Mouse (Mus musculus): ENCODE data around the gene Pdlim1. TPM values are rescaled to one million over a fixed set of nuclear protein-coding genes. Genes with fewer than 3 reads are reported as not detected.

The Pdlim1 gene
- total RNA-seq (2018; cell fraction: chromatin; rRNA removed) = 1 to 10 TPM in 6 of 26 experiments, under 1 TPM in 2, not detected in 18; 0.31 to 5.2 (median 2.0) TPM
- 1 to 10 TPM in 5 of 26 experiments, under 1 TPM in 18, not detected in 3; 0.14 to 3.0 (median 0.37) TPM for total RNA-seq (2018; cell fraction: cytosol; rRNA removed)
- 1 to 10 TPM in 4 of 26 experiments, under 1 TPM in 5, not detected in 17; 0.15 to 6.2 (median 0.92) TPM for total RNA-seq (2018; cell fraction: nucleus; rRNA removed)
- 0.53 to 1.1 TPM (median 0.80 TPM) in 3 replicates for polyA plus RNA-seq (2018)

DNA sequence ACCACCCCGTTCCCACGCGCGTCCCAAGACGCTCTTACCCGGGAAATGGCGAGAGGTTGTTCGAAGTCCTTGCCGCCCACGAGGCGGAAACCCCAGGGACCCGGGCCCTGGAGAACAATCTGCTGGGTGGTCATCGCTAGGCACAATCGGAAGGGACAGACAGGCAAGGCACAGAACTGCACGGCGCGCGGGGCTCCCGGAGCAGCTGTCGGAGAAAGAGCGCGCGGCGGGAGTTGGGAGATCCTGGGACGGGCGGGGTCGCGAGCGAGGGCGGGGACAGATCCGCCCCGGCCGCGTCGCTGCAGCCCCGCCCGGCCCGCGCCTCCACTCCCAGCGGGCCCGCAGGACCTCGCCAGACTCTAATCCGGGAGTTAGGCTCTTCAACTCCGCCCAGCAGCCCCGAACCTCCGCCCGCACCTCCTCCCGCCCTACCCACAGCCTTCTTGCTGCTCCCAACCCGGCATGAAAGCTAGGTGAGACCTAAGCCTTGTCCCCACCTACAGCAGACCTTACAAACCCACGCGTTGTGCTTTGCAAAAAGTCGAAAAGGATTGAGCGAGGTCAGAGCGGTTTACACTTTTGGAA is at the start of gene Pdlim1:
TSS of gene Pdlim1 (minus strand) at position 535 of the 585 bp plus-strand sequence.
- Histone ChIP-seq H3K27ac (no peak within 1 kb of the TSS), H3K79me2 (ENCODE audit: inconsistent target) (no peaks in the 10 kb centered on the region), H3K4me3 (ENCODE audit: inconsistent target) (peak within 1 kb of the TSS; percentile 28), H3K36me3 (ENCODE audit: inconsistent target) (no peaks in the 10 kb centered on the region)
- WGBS (ENCODE audit: missing documents) = 1% methylated on average over 54 of the region's 54 CpGs

DNA sequence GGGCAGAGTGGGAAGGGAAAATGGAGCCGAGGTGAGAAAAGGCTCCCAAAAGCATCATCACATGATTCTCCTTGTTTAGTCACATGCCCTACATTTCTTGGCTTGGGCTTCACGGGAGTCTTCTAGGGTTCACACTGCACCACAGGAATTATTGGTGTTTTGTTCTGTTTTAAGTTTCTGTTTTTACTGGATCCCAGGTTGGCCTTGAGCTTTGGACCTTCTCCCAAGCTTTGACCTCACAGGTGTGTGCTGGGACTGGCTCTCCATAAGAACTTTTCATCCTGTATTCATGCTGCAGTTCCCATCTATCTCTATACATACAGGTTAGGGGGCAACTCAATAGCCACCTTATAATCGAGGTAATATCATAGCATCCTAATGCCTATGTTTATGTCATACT is 47.6 kb upstream of the Pdlim1 start:
- no peaks in the 10 kb centered on the region for H3K36me3 ChIP-seq (ENCODE audit: inconsistent target)
- H3K79me2 ChIP-seq (ENCODE audit: inconsistent target) = no peaks in the 10 kb centered on the region
- 82% methylated on average over 3 of the region's 3 CpGs for WGBS (ENCODE audit: missing documents)
- no peak overlapping the region for H3K27ac ChIP-seq
- H3K4me3 ChIP-seq (ENCODE audit: inconsistent target) = no peak overlapping the region

DNA sequence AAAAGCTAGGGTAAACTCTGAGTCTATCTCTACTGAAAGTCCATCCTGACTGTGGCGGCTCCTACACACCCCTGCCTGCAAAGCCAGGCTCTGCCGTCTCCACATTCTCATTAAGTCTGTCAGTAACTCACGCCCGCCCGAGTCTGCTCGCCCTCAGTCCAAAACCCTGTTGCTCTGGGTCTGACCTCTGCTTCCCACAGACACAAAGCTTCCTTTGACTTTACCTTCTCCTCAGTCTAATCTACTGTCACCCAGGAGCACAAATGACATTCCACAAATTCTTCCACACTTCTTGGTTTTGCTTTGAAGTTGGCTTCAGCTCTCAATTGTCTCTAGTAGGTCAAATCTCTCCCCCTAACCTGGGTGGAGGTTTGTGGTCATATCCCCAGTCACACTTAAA is 46.9 kb upstream of the Pdlim1 start:
- 87% methylated on average over 6 of the region's 6 CpGs for WGBS (ENCODE audit: missing documents)
- Histone ChIP-seq H3K27ac (no peak overlapping the region), H3K36me3 (ENCODE audit: inconsistent target) (no peaks in the 10 kb centered on the region), H3K79me2 (ENCODE audit: inconsistent target) (no peaks in the 10 kb centered on the region), H3K4me3 (ENCODE audit: inconsistent target) (no peak overlapping the region)

DNA sequence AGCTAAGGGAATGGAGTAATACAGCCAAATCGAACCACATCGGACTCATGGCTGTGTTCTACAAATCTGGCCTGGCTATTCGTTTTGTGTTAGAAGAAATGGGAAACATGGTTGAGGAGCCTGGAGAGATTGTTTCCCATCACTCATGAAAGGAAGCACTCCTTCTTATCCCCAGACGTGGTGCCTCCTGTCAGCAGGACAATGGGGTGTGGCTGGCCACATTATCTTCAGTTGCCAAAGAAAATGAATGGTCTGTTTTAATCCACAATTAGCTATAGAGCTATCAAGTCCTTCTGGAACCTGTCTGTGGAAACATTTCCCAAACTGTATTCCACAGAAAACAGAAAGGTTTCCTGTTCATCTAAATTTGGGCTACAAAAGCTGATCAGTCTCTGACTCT is 45.4 kb upstream of the Pdlim1 start:
- H3K4me3 ChIP-seq (ENCODE audit: inconsistent target) = no peak overlapping the region
- no peaks in the 10 kb centered on the region for H3K79me2 ChIP-seq (ENCODE audit: inconsistent target)
- no peak overlapping the region for H3K27ac ChIP-seq
- WGBS (ENCODE audit: missing documents) = 97% methylated on average over 2 of the region's 4 CpGs
- H3K36me3 ChIP-seq (ENCODE audit: inconsistent target) = no peaks in the 10 kb centered on the region

DNA sequence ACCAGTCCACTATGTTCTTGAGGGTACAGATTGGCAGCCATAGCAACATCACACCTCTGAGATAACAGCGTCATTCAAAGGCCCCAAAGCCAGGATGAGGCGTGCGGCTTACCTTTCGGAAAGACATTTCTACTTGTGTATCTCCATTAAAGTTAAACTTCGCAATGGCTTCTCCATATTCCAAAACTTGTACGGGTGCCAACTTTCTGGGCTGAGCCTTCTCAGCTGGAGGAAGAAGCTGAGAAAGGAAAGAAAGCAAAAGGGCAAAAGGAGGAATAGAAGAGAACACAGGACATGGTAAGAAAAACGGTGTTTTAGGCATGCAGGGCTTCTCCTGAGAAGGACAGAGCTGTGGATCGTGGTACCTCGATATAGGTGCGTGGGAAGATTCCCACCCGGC is 42.6 kb upstream of the Pdlim1 start:
- H3K36me3 ChIP-seq (ENCODE audit: inconsistent target) = no peaks in the 10 kb centered on the region
- 95% methylated on average over 11 of the region's 11 CpGs for WGBS (ENCODE audit: missing documents)
- H3K79me2 ChIP-seq (ENCODE audit: inconsistent target) = no peaks in the 10 kb centered on the region
- no peak overlapping the region for H3K27ac ChIP-seq
- no peak overlapping the region for H3K4me3 ChIP-seq (ENCODE audit: inconsistent target)

DNA sequence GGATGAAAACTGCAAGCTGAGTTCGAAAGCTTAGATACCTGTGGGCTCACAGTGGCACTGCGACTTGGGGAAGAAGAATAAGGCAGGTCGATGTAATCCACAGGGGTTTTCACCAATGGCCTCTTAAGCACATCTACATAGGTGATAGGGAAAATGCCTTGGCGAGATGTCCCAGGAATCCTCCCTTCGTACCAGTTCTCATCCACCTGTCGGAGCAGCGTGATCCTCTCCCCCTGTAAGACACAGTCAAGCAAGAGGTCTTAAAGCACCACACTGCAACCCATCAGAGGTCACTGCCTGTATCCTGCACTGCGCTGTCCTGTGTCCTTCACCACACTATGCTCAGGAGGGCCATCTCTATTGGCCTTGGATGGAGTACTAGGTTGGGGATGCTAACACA is 40.0 kb upstream of the Pdlim1 start:
- Histone ChIP-seq H3K27ac (no peak overlapping the region), H3K36me3 (ENCODE audit: inconsistent target) (no peaks in the 10 kb centered on the region), H3K4me3 (ENCODE audit: inconsistent target) (no peak overlapping the region), H3K79me2 (ENCODE audit: inconsistent target) (no peaks in the 10 kb centered on the region)
- 94% methylated on average over 8 of the region's 8 CpGs for WGBS (ENCODE audit: missing documents)

DNA sequence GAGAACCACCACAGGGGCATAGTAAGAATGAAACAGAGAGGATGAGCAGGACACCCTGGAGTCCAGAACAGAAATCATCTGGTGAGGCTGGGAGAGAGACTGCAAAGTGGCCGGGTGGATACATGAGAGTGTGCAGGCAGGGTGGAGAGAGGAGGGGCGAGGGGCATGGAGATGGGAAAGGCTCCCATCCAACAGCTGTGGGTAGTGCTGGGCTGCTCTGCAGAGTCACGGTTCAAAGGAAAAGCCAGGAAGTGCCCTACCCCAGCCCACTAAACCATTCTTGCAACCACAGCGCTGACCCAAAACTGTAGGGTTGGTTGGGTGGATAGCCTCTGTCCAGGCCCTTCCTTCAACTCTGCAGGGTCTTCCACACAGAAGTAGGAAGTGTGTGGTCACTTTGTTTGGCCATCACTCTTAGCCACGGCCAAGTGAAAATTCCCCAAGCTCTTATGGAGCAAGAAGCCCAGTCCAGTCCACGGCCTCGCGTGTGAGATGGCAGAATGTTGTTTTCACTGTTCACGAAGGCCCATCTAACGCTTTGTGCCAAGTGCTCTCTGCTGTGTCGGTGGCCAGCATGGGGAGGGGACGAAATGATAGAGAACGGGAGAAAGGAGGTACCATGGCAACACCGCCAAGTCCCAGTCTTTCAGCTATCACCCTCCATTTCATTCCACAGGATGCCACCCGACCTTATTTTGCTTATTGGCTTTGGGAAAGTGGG is 38.9 kb upstream of the Pdlim1 start:
- no peak overlapping the region for H3K4me3 ChIP-seq (ENCODE audit: inconsistent target)
- 86% methylated on average over 15 of the region's 15 CpGs for WGBS (ENCODE audit: missing documents)
- H3K79me2 ChIP-seq (ENCODE audit: inconsistent target) = no peaks in the 10 kb centered on the region
- no peaks in the 10 kb centered on the region for H3K36me3 ChIP-seq (ENCODE audit: inconsistent target)
- H3K27ac ChIP-seq = no peak overlapping the region

DNA sequence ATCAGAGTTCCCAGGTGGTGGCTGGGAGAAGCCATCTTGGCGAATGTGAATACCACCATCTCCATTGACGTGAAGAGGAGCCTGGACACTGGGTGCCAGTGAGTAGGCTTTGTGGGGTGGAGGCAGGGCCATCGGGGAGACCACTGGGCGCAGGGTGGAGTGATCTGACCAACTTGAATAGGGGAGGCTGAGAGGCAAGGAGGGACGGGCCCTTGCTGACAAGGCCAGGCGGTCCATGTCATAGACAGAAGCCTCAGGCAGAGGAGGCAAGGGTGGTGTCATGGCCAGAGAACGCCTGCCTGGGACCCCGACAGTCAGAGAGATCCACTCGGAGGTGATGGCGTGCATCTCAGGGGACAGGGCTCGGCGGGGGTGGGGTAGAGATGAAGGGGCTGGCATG is 38.3 kb upstream of the Pdlim1 start:
- Histone ChIP-seq H3K79me2 (ENCODE audit: inconsistent target) (no peaks in the 10 kb centered on the region), H3K27ac (no peak overlapping the region), H3K36me3 (ENCODE audit: inconsistent target) (no peaks in the 10 kb centered on the region), H3K4me3 (ENCODE audit: inconsistent target) (no peak overlapping the region)
- WGBS (ENCODE audit: missing documents) = 90% methylated on average over 9 of the region's 12 CpGs

DNA sequence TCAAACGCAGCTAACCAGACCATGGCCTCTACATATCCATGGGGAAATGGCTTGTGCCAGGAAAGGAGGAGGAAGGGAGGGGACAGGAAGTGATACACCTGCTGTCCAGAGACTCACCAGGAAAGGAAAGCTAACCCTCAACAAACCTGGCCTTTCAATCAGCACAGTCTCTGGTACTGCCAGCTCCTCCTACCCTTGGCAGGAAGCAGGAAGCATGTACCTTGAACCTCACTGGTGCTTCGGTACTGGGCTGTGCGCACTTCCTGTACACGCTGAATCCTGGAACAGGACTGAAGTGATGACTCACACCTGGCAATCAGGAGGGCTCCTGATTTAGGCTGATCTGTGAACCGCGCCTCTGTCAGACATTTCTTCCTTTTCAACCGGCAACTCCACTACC is 35.9 kb upstream of the Pdlim1 start:
- Histone ChIP-seq H3K4me3 (ENCODE audit: inconsistent target) (no peak overlapping the region), H3K36me3 (ENCODE audit: inconsistent target) (no peaks in the 10 kb centered on the region), H3K79me2 (ENCODE audit: inconsistent target) (no peaks in the 10 kb centered on the region), H3K27ac (no peak overlapping the region)
- WGBS (ENCODE audit: missing documents) = 76% methylated on average over 7 of the region's 7 CpGs

DNA sequence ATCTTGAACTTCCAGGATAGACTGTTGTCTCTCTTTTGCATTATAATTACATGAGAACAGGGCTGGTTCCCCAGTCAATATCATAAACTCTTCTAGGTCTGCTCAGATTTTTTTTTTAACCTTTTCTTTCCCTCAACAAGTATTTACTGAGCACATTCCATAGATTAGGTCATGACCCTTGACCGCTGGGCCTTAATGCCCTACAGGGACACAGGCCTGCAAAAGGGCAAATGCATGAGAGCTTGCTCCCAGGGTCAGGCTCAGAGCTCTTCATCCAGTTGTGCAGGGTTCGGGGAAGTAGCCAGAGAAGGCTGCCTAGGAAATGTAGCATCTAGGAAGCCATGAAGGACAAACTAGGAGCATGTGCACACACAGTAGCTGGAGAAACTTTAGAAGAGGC is 35.0 kb upstream of the Pdlim1 start:
- H3K36me3 ChIP-seq (ENCODE audit: inconsistent target) = no peaks in the 10 kb centered on the region
- H3K27ac ChIP-seq = no peak overlapping the region
- WGBS (ENCODE audit: missing documents) = 97% methylated on average over 2 of the region's 2 CpGs
- no peak overlapping the region for H3K4me3 ChIP-seq (ENCODE audit: inconsistent target)
- no peaks in the 10 kb centered on the region for H3K79me2 ChIP-seq (ENCODE audit: inconsistent target)

DNA sequence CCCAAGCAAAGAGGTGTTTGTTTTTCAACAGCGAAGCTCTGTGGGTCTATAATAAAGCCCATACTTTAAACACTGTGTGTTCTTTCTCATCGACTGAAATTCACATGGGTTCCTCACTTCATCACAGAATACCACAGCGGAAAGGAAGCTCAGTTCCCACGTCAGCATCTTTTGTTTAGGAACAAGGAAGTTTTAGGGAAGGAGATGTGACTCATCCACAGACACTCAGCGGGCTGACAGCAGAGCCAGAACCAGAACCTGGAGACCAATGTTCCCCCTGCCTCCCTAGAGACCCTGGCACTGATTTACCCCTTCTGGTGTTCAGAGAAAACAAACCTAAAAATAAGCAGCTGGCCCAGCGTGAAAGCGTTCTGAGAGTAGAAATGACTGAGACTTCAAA is 33.8 kb upstream of the Pdlim1 start:
- H3K27ac ChIP-seq = no peak overlapping the region
- no peaks in the 10 kb centered on the region for H3K79me2 ChIP-seq (ENCODE audit: inconsistent target)
- no peaks in the 10 kb centered on the region for H3K36me3 ChIP-seq (ENCODE audit: inconsistent target)
- 79% methylated on average over 7 of the region's 7 CpGs for WGBS (ENCODE audit: missing documents)
- no peak overlapping the region for H3K4me3 ChIP-seq (ENCODE audit: inconsistent target)

DNA sequence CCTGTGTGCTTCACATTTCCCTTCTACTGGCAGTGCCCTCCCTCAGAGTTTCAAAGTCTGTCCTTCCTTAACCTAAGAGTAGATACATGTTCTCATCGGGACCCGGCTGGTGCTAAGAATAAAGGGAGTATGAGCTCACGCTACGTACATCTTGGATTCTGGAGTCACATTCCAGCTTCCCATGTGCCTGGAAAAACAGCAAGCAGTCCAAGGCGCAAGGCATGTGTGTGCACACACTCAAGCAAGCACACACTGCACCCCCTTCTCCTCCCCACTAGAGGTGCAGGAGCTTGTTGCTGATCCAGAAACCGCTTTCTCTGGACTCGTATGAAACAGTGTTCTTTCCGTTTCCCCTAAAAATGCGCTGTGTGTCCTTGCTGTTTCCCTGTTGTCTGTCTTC is 31.3 kb upstream of the Pdlim1 start:
- Histone ChIP-seq H3K79me2 (ENCODE audit: inconsistent target) (no peaks in the 10 kb centered on the region), H3K4me3 (ENCODE audit: inconsistent target) (no peak overlapping the region), H3K27ac (no peak overlapping the region), H3K36me3 (ENCODE audit: inconsistent target) (no peaks in the 10 kb centered on the region)
- 93% methylated on average over 9 of the region's 9 CpGs for WGBS (ENCODE audit: missing documents)

DNA sequence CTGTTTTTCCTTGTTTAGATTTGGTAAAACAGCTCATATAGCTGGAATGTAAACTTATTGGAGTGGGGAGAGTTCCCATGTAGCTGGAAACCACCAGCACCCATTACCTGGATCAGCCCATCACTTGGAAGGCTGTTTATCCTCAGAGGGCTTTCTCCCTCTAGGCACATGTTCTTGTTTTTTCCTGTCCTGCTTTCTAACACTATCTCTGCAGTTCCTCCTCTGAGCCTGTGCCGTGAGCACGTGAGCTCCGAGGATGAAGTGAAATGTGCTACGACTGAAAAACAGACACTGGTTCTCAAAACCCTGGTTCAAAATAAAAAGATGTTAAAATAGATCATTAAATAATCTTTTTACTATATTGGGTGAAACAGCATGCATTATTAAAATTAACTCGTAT is 30.8 kb upstream of the Pdlim1 start:
- no peak overlapping the region for H3K27ac ChIP-seq
- no peaks in the 10 kb centered on the region for H3K36me3 ChIP-seq (ENCODE audit: inconsistent target)
- 88% methylated on average over 5 of the region's 5 CpGs for WGBS (ENCODE audit: missing documents)

DNA sequence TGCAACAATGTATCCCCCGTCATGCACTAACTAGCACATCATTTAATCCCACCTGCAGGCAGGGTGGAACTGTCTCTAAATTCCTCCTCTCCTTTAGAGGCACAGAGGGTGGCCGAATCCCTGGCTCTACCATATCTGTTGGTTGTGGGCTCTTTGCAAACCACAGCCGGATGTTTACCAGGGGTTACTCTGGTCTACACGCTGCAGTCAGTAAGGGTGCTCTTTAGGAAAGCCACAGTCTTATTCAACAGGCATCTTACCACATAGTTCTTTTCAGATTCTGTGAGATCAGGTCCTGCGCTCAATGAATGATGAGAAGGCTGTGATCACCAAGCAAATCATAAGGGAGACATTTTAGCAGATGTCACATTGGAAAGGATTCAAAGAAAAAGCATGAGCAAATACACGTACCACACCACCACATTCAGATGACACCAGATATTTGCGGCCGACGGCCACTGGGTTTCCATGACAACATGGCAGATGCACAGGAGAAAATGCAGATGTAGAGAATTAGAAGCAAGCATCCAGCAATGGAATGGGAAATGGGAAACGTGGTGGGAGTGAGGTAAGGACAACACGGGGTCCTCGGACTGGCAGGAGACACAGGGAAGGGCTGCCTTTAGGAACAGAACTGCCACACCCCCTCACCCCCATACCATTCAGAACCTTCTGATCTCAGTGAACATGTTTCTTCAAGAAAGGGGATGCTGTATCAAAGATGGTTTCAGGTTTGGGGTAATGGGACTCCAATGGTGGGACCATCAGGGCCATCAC is 28.5 kb upstream of the Pdlim1 start:
- H3K4me3 ChIP-seq (ENCODE audit: inconsistent target) = no peak overlapping the region
- no peak overlapping the region for H3K27ac ChIP-seq
- no peaks in the 10 kb centered on the region for H3K79me2 ChIP-seq (ENCODE audit: inconsistent target)
- 78% methylated on average over 11 of the region's 12 CpGs for WGBS (ENCODE audit: missing documents)
- no peaks in the 10 kb centered on the region for H3K36me3 ChIP-seq (ENCODE audit: inconsistent target)

More for the DNA sequence above, 30.8 kb upstream of the Pdlim1 start:
- Histone ChIP-seq H3K4me3 (ENCODE audit: inconsistent target) (no peak overlapping the region), H3K79me2 (ENCODE audit: inconsistent target) (no peaks in the 10 kb centered on the region)

DNA sequence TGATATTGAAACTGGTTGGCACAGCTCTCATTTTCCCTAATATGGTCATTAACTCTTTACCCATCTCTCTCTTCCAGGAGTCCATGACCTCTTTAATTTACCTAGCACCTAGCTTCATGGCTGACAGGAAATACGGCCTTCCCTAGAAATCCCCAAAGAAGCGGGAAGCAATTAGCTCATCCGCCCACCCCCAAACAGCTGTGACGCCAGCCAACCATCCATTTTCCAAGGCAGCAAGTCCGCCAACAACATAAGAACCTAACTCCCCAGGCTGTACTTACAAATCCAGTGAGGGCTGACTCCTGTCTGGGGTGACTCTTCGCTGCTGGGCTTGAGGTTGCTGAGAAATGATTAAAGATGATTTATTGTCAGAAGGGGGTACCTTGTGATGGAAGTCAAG is 27.5 kb upstream of the Pdlim1 start:
- Histone ChIP-seq H3K36me3 (ENCODE audit: inconsistent target) (no peaks in the 10 kb centered on the region), H3K4me3 (ENCODE audit: inconsistent target) (no peak overlapping the region), H3K27ac (no peak overlapping the region), H3K79me2 (ENCODE audit: inconsistent target) (no peaks in the 10 kb centered on the region)
- 96% methylated on average over 6 of the region's 6 CpGs for WGBS (ENCODE audit: missing documents)
